Mouse (Mus musculus): ENCODE results near the gene Tbck. TPM values are rescaled to one million over a fixed set of nuclear protein-coding genes. Genes with fewer than 3 reads are reported as not detected.

Gene Tbck
- polyA plus RNA-seq, 1 experiment: not detected

- no peaks in the 10 kb centered on the region for H3K4me1 ChIP-seq (ENCODE audit: control insufficient read depth, insufficient read depth, low read length)
- 21% methylated on average over 3 of the region's 3 CpGs for WGBS
- no peak overlapping the region for H3K27ac ChIP-seq (ENCODE audit: insufficient read depth, low read depth, low read length)
- no peak for TF ChIP-seq CTCF (IDR thresholded peaks at IDR 0.05; ENCODE audit: insufficient read depth, low read depth, low read length)
- no peak for TF ChIP-seq POLR2A (IDR thresholded peaks at IDR 0.05; ENCODE audit: insufficient read depth, low read depth, low read length)
- H3K4me3 ChIP-seq (ENCODE audit: insufficient read depth, low read depth, low read length): no peak overlapping the region
Measured at GRCm38 (mm10) chr3:132747036-132747435, 63.1 kb downstream of the Tbck start.

GRCm38 (mm10) chr3:132747766-132748165 lies 63.8 kb downstream of the Tbck start:
- WGBS: 88% methylated on average over 14 of the region's 14 CpGs
- no peaks in the 10 kb centered on the region for H3K4me1 ChIP-seq (ENCODE audit: control insufficient read depth, insufficient read depth, low read length)
- no peak overlapping the region for H3K4me3 ChIP-seq (ENCODE audit: insufficient read depth, low read depth, low read length)
- no peak for TF ChIP-seq POLR2A (IDR thresholded peaks at IDR 0.05; ENCODE audit: insufficient read depth, low read depth, low read length)
- no peak for TF ChIP-seq CTCF (IDR thresholded peaks at IDR 0.05; ENCODE audit: insufficient read depth, low read depth, low read length)
- H3K27ac ChIP-seq (ENCODE audit: insufficient read depth, low read depth, low read length): no peak overlapping the region

GRCm38 (mm10) chr3:132748750-132749149 lies 64.8 kb downstream of the Tbck start:
- WGBS: 91% methylated on average over 3 of the region's 3 CpGs
- no peaks in the 10 kb centered on the region for H3K4me1 ChIP-seq (ENCODE audit: control insufficient read depth, insufficient read depth, low read length)
- H3K27ac ChIP-seq (ENCODE audit: insufficient read depth, low read depth, low read length): no peak overlapping the region
- no peak for TF ChIP-seq POLR2A (IDR thresholded peaks at IDR 0.05; ENCODE audit: insufficient read depth, low read depth, low read length)
- TF ChIP-seq CTCF (IDR thresholded peaks at IDR 0.05; ENCODE audit: insufficient read depth, low read depth, low read length): no peak
- no peak overlapping the region for H3K4me3 ChIP-seq (ENCODE audit: insufficient read depth, low read depth, low read length)

GRCm38 (mm10) chr3:132752772-132753171 lies 68.8 kb downstream of the Tbck start:
- no peaks in the 10 kb centered on the region for H3K4me1 ChIP-seq (ENCODE audit: control insufficient read depth, insufficient read depth, low read length)
- no peak for TF ChIP-seq CTCF (IDR thresholded peaks at IDR 0.05; ENCODE audit: insufficient read depth, low read depth, low read length)
- no peak for TF ChIP-seq POLR2A (IDR thresholded peaks at IDR 0.05; ENCODE audit: insufficient read depth, low read depth, low read length)
- no peak overlapping the region for H3K27ac ChIP-seq (ENCODE audit: insufficient read depth, low read depth, low read length)
- WGBS: 77% methylated on average over 4 of the region's 4 CpGs
- H3K4me3 ChIP-seq (ENCODE audit: insufficient read depth, low read depth, low read length): no peak overlapping the region

- no peak for TF ChIP-seq CTCF (IDR thresholded peaks at IDR 0.05; ENCODE audit: insufficient read depth, low read depth, low read length)
- no peak for TF ChIP-seq POLR2A (IDR thresholded peaks at IDR 0.05; ENCODE audit: insufficient read depth, low read depth, low read length)
- WGBS: 87% methylated on average over 1 of the region's 1 CpGs
- Histone ChIP-seq H3K4me1 (ENCODE audit: control insufficient read depth, insufficient read depth, low read length) (no peaks in the 10 kb centered on the region), H3K27ac (ENCODE audit: insufficient read depth, low read depth, low read length) (no peak overlapping the region), H3K4me3 (ENCODE audit: insufficient read depth, low read depth, low read length) (no peak overlapping the region)
Measured at GRCm38 (mm10) chr3:132756274-132756673, 72.3 kb downstream of the Tbck start.

GRCm38 (mm10) chr3:132766033-132766726 lies 82.2 kb downstream of the Tbck start:
- Histone ChIP-seq H3K27ac (ENCODE audit: insufficient read depth, low read depth, low read length) (no peak overlapping the region), H3K4me1 (ENCODE audit: control insufficient read depth, insufficient read depth, low read length) (no peaks in the 10 kb centered on the region), H3K4me3 (ENCODE audit: insufficient read depth, low read depth, low read length) (no peak overlapping the region)
- 83% methylated on average over 17 of the region's 17 CpGs for WGBS
- TF ChIP-seq CTCF (IDR thresholded peaks at IDR 0.05; ENCODE audit: insufficient read depth, low read depth, low read length) (no peak), POLR2A (IDR thresholded peaks at IDR 0.05; ENCODE audit: insufficient read depth, low read depth, low read length) (no peak)

GRCm38 (mm10) chr3:132772054-132772453 lies 88.1 kb downstream of the Tbck start:
- Histone ChIP-seq H3K27ac (ENCODE audit: insufficient read depth, low read depth, low read length) (no peak overlapping the region), H3K4me3 (ENCODE audit: insufficient read depth, low read depth, low read length) (no peak overlapping the region), H3K4me1 (ENCODE audit: control insufficient read depth, insufficient read depth, low read length) (no peaks in the 10 kb centered on the region)
- TF ChIP-seq POLR2A (IDR thresholded peaks at IDR 0.05; ENCODE audit: insufficient read depth, low read depth, low read length) (no peak), CTCF (IDR thresholded peaks at IDR 0.05; ENCODE audit: insufficient read depth, low read depth, low read length) (no peak)
- 71% methylated on average over 7 of the region's 7 CpGs for WGBS

GRCm38 (mm10) chr3:132776686-132777085 lies 92.7 kb downstream of the Tbck start:
- no peak overlapping the region for H3K4me3 ChIP-seq (ENCODE audit: insufficient read depth, low read depth, low read length)
- TF ChIP-seq POLR2A (IDR thresholded peaks at IDR 0.05; ENCODE audit: insufficient read depth, low read depth, low read length): no peak
- no peak for TF ChIP-seq CTCF (IDR thresholded peaks at IDR 0.05; ENCODE audit: insufficient read depth, low read depth, low read length)
- 80% methylated on average over 7 of the region's 7 CpGs for WGBS
- H3K4me1 ChIP-seq (ENCODE audit: control insufficient read depth, insufficient read depth, low read length): no peaks in the 10 kb centered on the region
- H3K27ac ChIP-seq (ENCODE audit: insufficient read depth, low read depth, low read length): no peak overlapping the region

- WGBS: 100% methylated on average over 2 of the region's 2 CpGs
- Histone ChIP-seq H3K4me3 (ENCODE audit: insufficient read depth, low read depth, low read length) (no peak overlapping the region), H3K27ac (ENCODE audit: insufficient read depth, low read depth, low read length) (no peak overlapping the region), H3K4me1 (ENCODE audit: control insufficient read depth, insufficient read depth, low read length) (no peaks in the 10 kb centered on the region)
- TF ChIP-seq POLR2A (IDR thresholded peaks at IDR 0.05; ENCODE audit: insufficient read depth, low read depth, low read length): no peak
- TF ChIP-seq CTCF (IDR thresholded peaks at IDR 0.05; ENCODE audit: insufficient read depth, low read depth, low read length): no peak
Measured at GRCm38 (mm10) chr3:132781103-132781502, 97.2 kb downstream of the Tbck start.

All from olfactory bulb, adult 2 months (tissue).